Mouse (Mus musculus) lung, embryonic 14.5 days (tissue): Measurements from ENCODE around the gene Hoxa13. TPM values are rescaled to one million over a fixed set of nuclear protein-coding genes. Genes with fewer than 3 reads are reported as not detected.

Experiments
- ATAC-seq: fragments of 200-750 bp; cut with Nextera tagmentation; 2 replicates; pipeline ENCODE4 v1.8.0; 2017; ENCODE audit warnings: mild to moderate bottlenecking, moderate TSS enrichment, moderate library complexity; ENCODE audit not compliant: insufficient read depth
- DNase-seq: peaks from one replicate; pipeline ENCODE4 v3.0.0-alpha.2; 2015
- H3K27ac ChIP-seq: fragments of 300-500 bp; sonication (generic); 2 replicates; pipeline ENCODE4 v1.5.1; 2014; ENCODE audit warnings: low read depth, mild to moderate bottlenecking, moderate library complexity
- H3K27me3 ChIP-seq: fragments of 300-500 bp; sonication (generic); 2 replicates; pipeline ENCODE4 v1.6.1; 2014; ENCODE audit warnings: low read length, control low read depth; ENCODE audit not compliant: insufficient read depth
- H3K36me3 ChIP-seq: fragments of 300-500 bp; sonication (generic); 2 replicates; pipeline ENCODE4 v1.6.1; 2014; ENCODE audit warnings: control low read depth; ENCODE audit not compliant: insufficient read depth
- H3K4me1 ChIP-seq: fragments of 300-500 bp; sonication (generic); 2 replicates; pipeline ENCODE4 v1.6.1; 2014; ENCODE audit warnings: antibody characterized with exemption, control low read depth; ENCODE audit not compliant: insufficient read depth
- H3K4me2 ChIP-seq: fragments of 300-500 bp; sonication (generic); 2 replicates; pipeline ENCODE4 v1.6.1; 2014; ENCODE audit warnings: mild to moderate bottlenecking
- H3K4me3 ChIP-seq: fragments of 300-500 bp; sonication (generic); 2 replicates; pipeline ENCODE4 v1.5.1; 2014; ENCODE audit warnings: low read depth, low read length
- H3K9ac ChIP-seq: fragments of 300-500 bp; sonication (generic); 2 replicates; pipeline ENCODE4 v1.6.1; 2014
- H3K9me3 ChIP-seq: fragments of 300-500 bp; sonication (generic); 2 replicates; pipeline ENCODE4 v1.6.1; 2016; ENCODE audit warnings: low read depth, low read length, control low read depth
- CTCF ChIP-seq: IDR thresholded peaks from 2 replicates; pipeline ENCODE4 v1.5.1; 2016; ENCODE audit warnings: antibody characterized with exemption, low read depth
- WGBS: fragments of 180-500 bp; shearing (Covaris S2); extraction: QIAGEN DNeasy Blood & Tissue Kit; methylation state at CpG from one replicate; pipeline ENCODE4 v1.1.7; 2014; 5-methylcytosine and 5-hydroxymethylcytosine counted together
- polyA plus RNA-seq: library from polyadenylated mRNA; unstranded; fragments of >200 nt; fragmentation: Nextera tagmentation; extraction: Ambion mirVana; gene quantifications from 2 replicates; pipeline ENCODE4 v1.2.1, GENCODE M21; 2014

The Hoxa13 gene
- polyA plus RNA-seq, 1 experiment from 2014 or later, result not detected

DNA sequence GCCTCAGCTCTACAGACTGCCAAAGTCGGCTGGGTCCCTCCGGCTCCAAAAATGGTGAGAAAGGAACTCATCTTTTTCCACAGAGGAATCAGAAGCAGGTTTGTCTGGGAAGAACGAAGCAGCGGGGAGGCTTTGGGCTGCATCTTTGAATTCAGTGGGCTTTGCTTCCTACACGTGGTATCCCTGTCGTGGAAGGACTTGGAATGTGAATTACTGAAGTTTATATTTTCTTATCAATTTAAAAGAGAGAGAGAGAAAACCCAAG is 2.6 kb upstream of the Hoxa13 start:
- H3K36me3 ChIP-seq, result no peaks in the 10 kb centered on the region
- H3K27ac ChIP-seq, result no peak overlapping the region
- H3K9ac ChIP-seq, result no peak overlapping the region
- TF ChIP-seq CTCF, result no peak
- ATAC-seq, result no peak
- no peak for DNase-seq
- 2% methylated on average over 6 of the region's 6 CpGs for WGBS
- H3K27me3 ChIP-seq, result peaks cover 92% of the 10 kb centered on the region
- no peaks in the 10 kb centered on the region for H3K9me3 ChIP-seq
- H3K4me2 ChIP-seq, result no peak overlapping the region
- no peak overlapping the region for H3K4me3 ChIP-seq
- H3K4me1 ChIP-seq, result no peaks in the 10 kb centered on the region

GRCm38 (mm10) chr6:52262463-52263320 is 2.0 kb upstream of the Hoxa13 start:
- DNase-seq (peak; percentile 20), ATAC-seq (no peak)
- H3K36me3 ChIP-seq, result no peaks in the 10 kb centered on the region
- no peak overlapping the region for H3K4me2 ChIP-seq
- no peaks in the 10 kb centered on the region for H3K9me3 ChIP-seq
- H3K27me3 ChIP-seq, result peaks cover 90% of the 10 kb centered on the region
- H3K4me1 ChIP-seq, result no peaks in the 10 kb centered on the region
- no peak for TF ChIP-seq CTCF
- 2% methylated on average over 24 of the region's 24 CpGs for WGBS
- no peak overlapping the region for H3K27ac ChIP-seq
- H3K9ac ChIP-seq, result no peak overlapping the region
- H3K4me3 ChIP-seq, result no peak overlapping the region

- H3K27ac ChIP-seq, result no peak overlapping the region
- 3% methylated on average over 9 of the region's 9 CpGs for WGBS
- no peak overlapping the region for H3K4me3 ChIP-seq
- no peak for ATAC-seq
- H3K4me2 ChIP-seq, result no peak overlapping the region
- H3K9ac ChIP-seq, result no peak overlapping the region
- peaks cover 91% of the 10 kb centered on the region for H3K27me3 ChIP-seq
- no peak for TF ChIP-seq CTCF
- H3K9me3 ChIP-seq, result no peaks in the 10 kb centered on the region
- DNase-seq, result peak; percentile 38
- no peaks in the 10 kb centered on the region for H3K36me3 ChIP-seq
- no peaks in the 10 kb centered on the region for H3K4me1 ChIP-seq
Measured at GRCm38 (mm10) chr6:52261751-52262462, 1.2 kb upstream of the Hoxa13 start.

DNA sequence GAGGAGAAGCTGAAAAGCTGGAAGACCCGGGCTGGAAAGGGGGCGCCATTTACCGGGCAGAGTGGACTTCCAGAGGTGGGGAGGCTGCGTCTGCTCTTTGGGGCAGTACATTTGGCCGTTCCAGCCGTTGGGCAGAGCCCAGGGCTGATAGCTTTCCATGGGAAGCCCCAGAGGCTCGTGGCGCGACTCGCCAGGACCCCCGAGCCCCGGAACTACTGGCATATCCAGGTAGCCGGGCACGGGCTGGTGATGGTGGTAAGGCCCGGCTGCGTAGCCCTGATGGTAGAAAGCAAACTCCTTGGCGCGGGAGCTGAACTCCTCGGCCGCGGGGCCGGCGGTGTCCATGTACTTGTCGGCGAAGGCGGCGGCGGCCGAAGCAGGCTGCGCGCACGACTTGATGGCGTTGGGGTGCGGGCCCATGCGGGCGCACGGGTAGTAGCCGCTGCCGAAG is 844 bp downstream of the Hoxa13 start:
- H3K4me3 ChIP-seq, result peak overlapping the region; percentile 30
- 1% methylated on average over 33 of the region's 39 CpGs for WGBS
- DNase-seq (no peak), ATAC-seq (no peak)
- no peak for TF ChIP-seq CTCF
- no peaks in the 10 kb centered on the region for H3K36me3 ChIP-seq
- no peaks in the 10 kb centered on the region for H3K4me1 ChIP-seq
- peaks cover 88% of the 10 kb centered on the region for H3K27me3 ChIP-seq
- H3K9me3 ChIP-seq, result no peaks in the 10 kb centered on the region
- no peak overlapping the region for H3K9ac ChIP-seq
- peak overlapping the region; percentile 67 for H3K4me2 ChIP-seq
- no peak overlapping the region for H3K27ac ChIP-seq

GRCm38 (mm10) chr6:52259081-52259790 is 1.4 kb downstream of the Hoxa13 start:
- 3% methylated on average over 24 of the region's 25 CpGs for WGBS
- H3K27ac ChIP-seq, result no peak overlapping the region

GRCm38 (mm10) chr6:52256956-52257355 is 3.7 kb downstream of the Hoxa13 start:
- H3K27me3 ChIP-seq, result peaks cover 88% of the 10 kb centered on the region
- TF ChIP-seq CTCF, result peak; percentile 84
- DNase-seq (peak; percentile 94), ATAC-seq (no peak)
- no peak overlapping the region for H3K27ac ChIP-seq
- H3K4me3 ChIP-seq, result no peak overlapping the region
- no peaks in the 10 kb centered on the region for H3K36me3 ChIP-seq
- H3K4me1 ChIP-seq, result no peaks in the 10 kb centered on the region
- H3K9me3 ChIP-seq, result no peaks in the 10 kb centered on the region
- under 1% methylated on average over 6 of the region's 6 CpGs for WGBS
- no peak overlapping the region for H3K4me2 ChIP-seq
- H3K9ac ChIP-seq, result no peak overlapping the region

More at GRCm38 (mm10) chr6:52259081-52259790, 1.4 kb downstream of the Hoxa13 start:
- no peaks in the 10 kb centered on the region for H3K9me3 ChIP-seq
- H3K4me2 ChIP-seq, result no peak overlapping the region; the same call in 1 of the 2 replicates
- DNase-seq (no peak), ATAC-seq (no peak)
- no peaks in the 10 kb centered on the region for H3K36me3 ChIP-seq
- peaks cover 88% of the 10 kb centered on the region for H3K27me3 ChIP-seq
- no peak overlapping the region for H3K9ac ChIP-seq
- peak overlapping the region; percentile 30; the same call in 1 of the 2 replicates for H3K4me3 ChIP-seq
- no peaks in the 10 kb centered on the region for H3K4me1 ChIP-seq
- TF ChIP-seq CTCF, result no peak
